Mouse (Mus musculus): ENCODE data around the gene Tet3. TPM values are rescaled to one million over a fixed set of nuclear protein-coding genes. Genes with fewer than 3 reads are reported as not detected.
A peak's percentile ranks its signal among the peaks of the same experiment; 100 is the strongest.

The Tet3 gene
- total and polyA plus RNA-seq, 3 experiments: 8.7 to 26.0 (median 22.9) TPM

- no peak for DNase-seq
These were observed 19.3 kb upstream of the Tet3 start for GRCm38 (mm10) chr6:83478217-83478616.

GRCm38 (mm10) chr6:83475431-83475830 lies 16.5 kb upstream of the Tet3 start:
- no peak for DNase-seq

GRCm38 (mm10) chr6:83473240-83473639 lies 14.4 kb upstream of the Tet3 start:
- peak; percentile 81 for DNase-seq

- DNase-seq: no peak
These were observed 12.9 kb upstream of the Tet3 start for GRCm38 (mm10) chr6:83471739-83472138.

GRCm38 (mm10) chr6:83464011-83464410 lies 5.1 kb upstream of the Tet3 start:
- no peak for DNase-seq

- DNase-seq: no peak
These were observed 1.7 kb downstream of the Tet3 start for GRCm38 (mm10) chr6:83456984-83457810.

GRCm38 (mm10) chr6:83456131-83456983 lies 2.5 kb downstream of the Tet3 start:
- peak; percentile 92 for DNase-seq

- DNase-seq: peak; percentile 43
These were observed 3.4 kb downstream of the Tet3 start for GRCm38 (mm10) chr6:83455328-83456130.

GRCm38 (mm10) chr6:83453706-83454105 lies 5.2 kb downstream of the Tet3 start:
- no peak for DNase-seq

GRCm38 (mm10) chr6:83450451-83451303 lies 8.2 kb downstream of the Tet3 start:
- DNase-seq: no peak

GRCm38 (mm10) chr6:83449440-83449839 lies 9.4 kb downstream of the Tet3 start:
- no peak for DNase-seq

GRCm38 (mm10) chr6:83448911-83449310 lies 10.0 kb downstream of the Tet3 start:
- DNase-seq: no peak

- DNase-seq: no peak
These were observed 11.9 kb downstream of the Tet3 start for GRCm38 (mm10) chr6:83447031-83447430.

- DNase-seq: no peak
These were observed 13.1 kb downstream of the Tet3 start for GRCm38 (mm10) chr6:83445796-83446195.

GRCm38 (mm10) chr6:83443441-83444340 lies 15.2 kb downstream of the Tet3 start:
- peak; percentile 88 for DNase-seq

- peak; percentile 84 for DNase-seq
These were observed 16.2 kb downstream of the Tet3 start for GRCm38 (mm10) chr6:83442639-83443038.

GRCm38 (mm10) chr6:83441259-83442061 lies 17.4 kb downstream of the Tet3 start:
- peak; percentile 97 for DNase-seq

GRCm38 (mm10) chr6:83440510-83441258 lies 18.2 kb downstream of the Tet3 start:
- DNase-seq: peak; percentile 72

- no peak for DNase-seq
These were observed 18.7 kb downstream of the Tet3 start for GRCm38 (mm10) chr6:83440197-83440509.

All from adrenal gland, adult 2 months (tissue).